Mouse (Mus musculus) right cerebral cortex, postnatal 10 days (tissue): ENCODE measurements around the gene Chodl.

Experiments
- DNase-seq, 2 experiments: peaks; one replicate each; pipeline ENCODE4 v3.0.0; 2021; ENCODE audit warnings: low spot score in 2 of 2

Gene Chodl

DNA sequence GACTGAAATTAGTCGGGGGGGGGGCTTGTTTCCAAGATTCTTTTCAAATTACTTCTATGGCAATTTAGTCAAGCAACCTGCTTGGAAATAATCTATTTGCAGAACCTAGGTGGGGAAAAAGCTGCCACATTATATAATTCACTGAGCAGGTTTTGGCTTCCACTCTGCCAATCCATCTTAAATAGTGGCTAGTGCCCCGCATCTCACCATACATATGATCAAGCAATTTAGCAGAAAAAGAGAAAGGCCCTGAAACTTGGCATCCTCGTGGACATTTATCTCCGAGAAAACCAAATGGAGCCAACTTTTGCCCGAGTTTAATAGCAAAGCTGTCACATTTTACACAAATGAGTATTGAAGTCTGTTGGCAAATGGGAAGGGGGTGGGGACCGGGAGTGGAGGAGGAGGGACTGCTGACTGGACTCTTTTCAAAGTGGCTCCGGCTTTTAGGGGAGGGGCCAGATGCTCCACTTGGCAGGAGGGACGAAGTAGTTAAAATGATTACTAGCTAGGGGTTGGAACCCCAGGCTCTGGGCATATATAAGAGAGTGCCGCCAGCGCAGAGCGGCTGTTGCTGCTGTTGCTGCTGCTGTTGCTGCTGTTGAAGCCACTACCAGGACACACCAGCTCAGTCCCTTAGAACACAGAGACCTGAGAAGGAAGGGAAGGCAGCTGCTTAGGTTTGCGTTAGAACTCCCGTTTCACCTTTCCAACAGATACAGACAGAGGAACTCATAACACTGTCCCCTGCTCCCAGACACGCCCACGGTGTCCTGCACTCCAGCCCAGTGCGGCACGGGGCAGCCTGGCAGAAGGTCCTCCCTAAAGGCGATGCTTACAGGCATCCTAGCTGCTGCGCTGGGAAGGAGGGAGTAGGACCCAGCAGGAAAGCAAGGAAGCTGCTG lies at the start of gene Chodl:
Gene Chodl, plus strand, starts transcription at position 567 of the 905 bp plus-strand sequence.
- peak; percentile 42 to 47 for DNase-seq

DNA sequence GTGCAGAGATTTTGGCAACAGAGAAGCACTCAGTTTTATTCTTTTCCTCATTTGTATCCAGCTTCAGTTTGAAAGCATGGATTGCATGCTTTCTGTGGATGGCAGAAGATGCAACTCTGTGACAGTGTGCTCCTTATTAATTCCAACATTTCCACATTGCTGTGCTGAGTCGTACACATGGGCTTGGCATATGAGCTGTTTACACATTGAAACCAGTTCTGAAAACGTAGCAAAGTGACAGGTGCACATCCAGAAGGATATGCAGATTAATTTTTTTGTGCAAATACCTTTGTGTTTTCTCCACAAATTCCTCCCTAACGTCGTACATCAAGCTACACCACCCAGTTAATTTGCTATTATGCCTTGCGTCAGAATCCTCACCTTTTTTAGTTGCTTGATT lies 8.1 kb upstream of the Chodl start:
- DNase-seq = no peak

- no peak for DNase-seq
Observed at GRCm38 (mm10) chr16:78931287-78932025, 708 bp downstream of the Chodl start.

DNA sequence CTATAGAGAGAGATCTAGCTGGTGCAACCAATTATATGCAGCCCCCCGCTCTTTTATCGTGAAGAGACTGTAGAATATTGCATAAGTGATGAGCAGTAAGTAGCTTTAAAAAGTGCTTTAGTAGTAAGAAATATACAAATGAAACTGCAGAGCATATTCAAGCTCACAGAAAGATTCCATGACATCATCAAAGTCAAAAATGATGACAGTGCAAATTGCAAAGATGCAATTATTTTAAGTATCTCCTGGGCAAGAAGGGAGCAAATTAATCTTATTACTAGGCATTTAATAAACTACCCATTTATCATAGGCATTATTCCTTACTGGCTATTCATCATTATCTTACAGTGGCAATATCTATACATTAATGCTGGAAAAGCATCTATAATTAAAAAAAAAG lies 3.5 kb downstream of the Chodl start:
- DNase-seq = no peak

- DNase-seq = no peak
Observed at GRCm38 (mm10) chr16:78937755-78938154, 7.0 kb downstream of the Chodl start.

GRCm38 (mm10) chr16:78950359-78950758 lies 19.6 kb downstream of the Chodl start:
- DNase-seq = no peak

DNA sequence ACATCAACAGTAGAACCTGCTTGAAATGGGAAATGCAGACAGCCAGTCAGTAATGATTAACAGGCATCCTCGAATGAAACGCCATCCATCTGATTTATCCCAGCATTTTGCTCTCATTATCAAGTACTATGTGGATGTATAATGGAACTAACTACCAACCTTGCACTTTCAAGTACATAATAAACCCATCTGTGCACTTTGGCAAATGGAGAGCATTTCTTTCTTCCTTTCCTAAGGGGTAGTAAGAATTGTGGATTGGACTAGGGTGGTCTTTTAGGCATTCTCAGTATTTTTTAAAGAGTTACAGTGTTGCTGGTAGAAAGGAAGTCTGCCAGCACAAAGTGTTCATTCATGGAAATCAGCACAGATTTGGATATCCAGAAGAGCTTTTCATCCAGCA lies 26.7 kb downstream of the Chodl start:
- DNase-seq = no peak

- DNase-seq = no peak
Observed at GRCm38 (mm10) chr16:78969091-78969731, 38.5 kb downstream of the Chodl start.

DNA sequence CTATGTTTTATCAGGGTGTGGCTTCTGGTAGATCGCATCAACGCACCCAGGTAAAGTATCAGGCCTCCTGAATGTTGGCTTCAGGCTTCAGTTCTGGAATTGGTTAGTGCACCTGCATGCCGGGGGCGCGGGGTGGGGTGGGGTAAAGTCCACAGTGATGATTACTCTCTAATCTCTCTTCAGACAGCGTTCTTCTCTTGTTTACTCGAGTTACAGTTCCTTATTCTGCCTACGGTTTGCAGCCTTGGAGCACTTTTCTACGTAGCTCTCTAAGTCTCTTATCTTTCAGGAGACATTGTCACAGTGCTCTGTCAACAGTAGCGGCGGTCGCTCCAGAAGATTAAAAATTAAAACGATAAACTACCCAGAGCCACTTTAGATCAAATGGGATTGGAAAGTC lies 43.4 kb downstream of the Chodl start:
- DNase-seq = no peak

- DNase-seq = no peak
Observed at GRCm38 (mm10) chr16:78976384-78976783, 45.6 kb downstream of the Chodl start.
